ENCODE assay signal across 8 mouse cellular contexts in genomic region chr2:35680833-35681232, GRCm38 (mm10).
DNase-seq lines count a peak whose midpoint lies in the region; ATAC-seq and TF ChIP-seq lines count a peak whose summit lies in the region.

No protein-coding gene starts in this region.

- H3K27ac ChIP-seq in heart, embryonic 15.5 days: peak overlapping the region; percentile 87
- no peak overlapping the region for H3K27ac ChIP-seq in hindbrain, embryonic 14.5 days

- DNase-seq in heart, postnatal 25 days (ENCODE audit: low spot score): no peak
- peak; percentile 75 for DNase-seq in brain, embryonic 14.5 days (ENCODE audit: low read depth)
- DNase-seq in hindbrain, embryonic 14.5 days (ENCODE audit: low spot score): peak; percentile 46
- DNase-seq in lung, postnatal 14 days: peak; percentile 67
- no peak for DNase-seq in Muller cell, postnatal 12 days (ENCODE audit: inconsistent ontology term)
- no peak for DNase-seq in spleen, postnatal 36 days (ENCODE audit: low spot score in 2 of 2)
- DNase-seq in right cerebral cortex, adult 18-20 months: no peak

- no peaks in the 10 kb centered on the region for H3K9me3 ChIP-seq in heart, embryonic 15.5 days (replicated peaks)
- no peaks in the 10 kb centered on the region for H3K9me3 ChIP-seq in hindbrain, embryonic 14.5 days (ENCODE audit: control insufficient read depth, low read length)

- H3K9ac ChIP-seq in heart, embryonic 15.5 days: no peak overlapping the region
- H3K9ac ChIP-seq in hindbrain, embryonic 14.5 days: no peak overlapping the region

- peaks cover 98% of the 10 kb centered on the region for H3K4me1 ChIP-seq in heart, embryonic 15.5 days (replicated peaks)
- H3K4me1 ChIP-seq in hindbrain, embryonic 14.5 days (replicated peaks; ENCODE audit: control insufficient read depth, insufficient read depth, low read length): peaks cover 86% of the 10 kb centered on the region

- no peaks in the 10 kb centered on the region for H3K36me3 ChIP-seq in heart, embryonic 15.5 days
- no peaks in the 10 kb centered on the region for H3K36me3 ChIP-seq in hindbrain, embryonic 14.5 days (replicated peaks; ENCODE audit: control insufficient read depth, insufficient read depth)

- H3K4me3 ChIP-seq in heart, embryonic 15.5 days: no peak overlapping the region
- H3K4me3 ChIP-seq in hindbrain, embryonic 14.5 days (replicated peaks; ENCODE audit: low read length): no peak overlapping the region

- TF ChIP-seq CTCF in brain, embryonic 14.5 days (IDR thresholded peaks at IDR 0.05; ENCODE audit: borderline replicate concordance, extremely low read depth, insufficient read depth, insufficient read length): no peak

- no peaks in the 10 kb centered on the region for H3K27me3 ChIP-seq in heart, embryonic 15.5 days
- H3K27me3 ChIP-seq in hindbrain, embryonic 14.5 days (ENCODE audit: control insufficient read depth, insufficient read depth, low read length): no peaks in the 10 kb centered on the region

- ATAC-seq in heart, embryonic 15.5 days (replicated peaks; ENCODE audit: insufficient number of reproducible peaks, insufficient read depth, low FRiP score, low read depth): peak; percentile 34; the same call in 1 of the 2 replicates
- ATAC-seq in hindbrain, embryonic 14.5 days (ENCODE audit: low FRiP score): no peak

- TF ChIP-seq POLR2A in brain, embryonic 14.5 days (IDR thresholded peaks at IDR 0.05; ENCODE audit: borderline replicate concordance, extremely low read depth, insufficient read depth, insufficient read length, poor library complexity, severe bottlenecking): no peak

- intact Hi-C loops in heart, postnatal 25 days (cut with DNase I): no loop called here

- H3K4me2 ChIP-seq in heart, embryonic 15.5 days: no peak overlapping the region; the same call in 1 of the 2 replicates
- H3K4me2 ChIP-seq in hindbrain, embryonic 14.5 days (replicated peaks): no peak overlapping the region

- WGBS in heart, embryonic 15.5 days: 14% methylated on average over 6 of the region's 6 CpGs
- WGBS in hindbrain, embryonic 14.5 days: 49% methylated on average over 6 of the region's 6 CpGs

Comparison
In these comparisons a context has a peak if more than half of its experiments do, and no peak if none do; other contexts are left out.
1. DNase-seq: peak in brain, embryonic 14.5 days (single experiment), hindbrain, embryonic 14.5 days (single experiment) and lung, postnatal 14 days (single experiment); none in heart, postnatal 25 days (single experiment), Muller cell, postnatal 12 days (single experiment), spleen, postnatal 36 days (0 of 2) and right cerebral cortex, adult 18-20 months (single experiment).